Mouse (Mus musculus) urinary bladder, postnatal 10 days (tissue): ENCODE data around the gene Rps27a.

Experiments used
- DNase-seq: peaks from one replicate; pipeline ENCODE4 v3.0.0; 2022; ENCODE audit warnings: low spot score

Rps27a gene

GRCm38 (mm10) chr11:29512818-29513535 lies 34.9 kb downstream of the Rps27a start:
- DNase-seq, result no peak

- DNase-seq, result no peak
Measured at GRCm38 (mm10) chr11:29509421-29509820, 38.5 kb downstream of the Rps27a start.

- DNase-seq, result no peak
Measured at GRCm38 (mm10) chr11:29504899-29505625, 42.8 kb downstream of the Rps27a start.

GRCm38 (mm10) chr11:29503948-29504893 lies 43.7 kb downstream of the Rps27a start:
- no peak for DNase-seq

- no peak for DNase-seq
Measured at GRCm38 (mm10) chr11:29496962-29497361, 50.9 kb downstream of the Rps27a start.
